ENCODE assay signal across 9 mouse cellular contexts in genomic region chr17:56819694-56820111, GRCm38 (mm10). TPM values are rescaled to one million over a fixed set of nuclear protein-coding genes. Genes with fewer than 3 reads are reported as not detected.
DNase-seq lines count a peak whose midpoint lies in the region; TF ChIP-seq lines count a peak whose summit lies in the region.
"Had no signal": no experiment of that assay in that cellular context is flagged by ENCODE, and none has a peak within 500 bp of the region (broad histone marks: within the 10 kb centered on the region; RNA-seq: fewer than 3 reads in every experiment).

No protein-coding gene starts in this region.

- no peaks in the 10 kb centered on the region for H3K79me2 ChIP-seq in myocyte (ENCODE audit: control insufficient read depth, insufficient read depth)

- H3K27ac ChIP-seq in left cerebral cortex, adult 2 months, result peak overlapping the region; percentile 50

- no peaks in the 10 kb centered on the region for H3K27me3 ChIP-seq in myocyte (ENCODE audit: control insufficient read depth, insufficient read depth, insufficient read length)

- no peak overlapping the region for H3K4me3 ChIP-seq in left cerebral cortex, adult 2 months
- no peak overlapping the region for H3K4me3 ChIP-seq in myocyte

- intact Hi-C loops in left cerebral cortex, adult 2 months (cut with DNase I), result no loop called here
- intact Hi-C loops in left cerebral cortex, postnatal 4 days (cut with DNase I), result loop anchor here (10.0 kb wide), 1 partner anchor 425 kb away; the partner anchor contains the start of genes Gpr108 and Trip10

- no peak for TF ChIP-seq CTCF in left cerebral cortex, adult 2 months (IDR thresholded peaks at IDR 0.05)

- no peak for DNase-seq in left cerebral cortex, adult 2 months (ENCODE audit: extremely low spot score in 1 of 2, low spot score in 2 of 2)
- no peak for DNase-seq in left cerebral cortex, postnatal 4 days
- DNase-seq in brain, adult 2 months (ENCODE audit: low read depth, low spot score), result peak; percentile 63
- DNase-seq in layer of hippocampus, adult 18-20 months (ENCODE audit: low spot score in 2 of 2), result peak; percentile 53 to 62
- DNase-seq in kidney, adult 11 months, result no peak
- no peak for DNase-seq in cerebellum, postnatal 14 days
- no peak for DNase-seq in right cerebral cortex, postnatal 14 days

- H3K4me2 ChIP-seq in myocyte (ENCODE audit: low read depth), result no peak overlapping the region

- no peaks in the 10 kb centered on the region for H3K36me3 ChIP-seq in myocyte (ENCODE audit: control insufficient read depth, insufficient read depth)

- TF ChIP-seq POLR2A in myocyte (IDR thresholded peaks at IDR 0.05; ENCODE audit: insufficient read length, low read depth), result no peak

- no peak overlapping the region for H3ac ChIP-seq in myocyte (ENCODE audit: control insufficient read depth, insufficient read length)

TF ChIP-seq in myocyte, 11 proteins besides CTCF, POLR2A, EP300 and RAD21:
- TF ChIP-seq MYOD1 (IDR thresholded peaks at IDR 0.05; ENCODE audit: control insufficient read depth in 1 of 3, insufficient read length in 2 of 3, low read depth in 2 of 3) (peak in 1 of 3 experiments; percentile 37), MYOG (IDR thresholded peaks at IDR 0.05; ENCODE audit: control insufficient read depth in 1 of 3, insufficient read depth in 1 of 3, insufficient read length in 2 of 3, low read depth in 2 of 3) (peak in 2 of 3 experiments; percentile 34 to 66), TCF3 (IDR thresholded peaks at IDR 0.05; ENCODE audit: insufficient read length, low read depth) (no peak)

RNA-seq across cellular contexts. Expression of gene Rfx2, which starts 11.1 kb away (rescaled TPM):
- 1 to 10 TPM; 2.2 to 3.5 TPM for total RNA-seq in left cerebral cortex, adult 2 months (2021)
- 1 to 10 TPM; 2.4 to 3.4 TPM for total RNA-seq in left cerebral cortex, postnatal 4 days (2021)
- 1 to 10 TPM; 4.8 to 5.7 TPM for total RNA-seq in layer of hippocampus, adult 18-20 months (2021)
- polyA plus RNA-seq in myocyte (2012; fragmentation: generic; extraction: Trizol), result 4.4 TPM

RNA-seq across cellular contexts. Expression of gene Prr22, which starts 49.7 kb away (rescaled TPM):
- total RNA-seq in left cerebral cortex, adult 2 months (2021), result 1 to 10 TPM; 1.3 to 2.6 TPM
- total RNA-seq in left cerebral cortex, postnatal 4 days (2021), result 1 to 10 TPM; 1.2 TPM
- 1 to 10 TPM in 1 of 2 experiments, under 1 TPM in 1; 0.99 to 1.2 TPM for total RNA-seq in layer of hippocampus, adult 18-20 months (2021)
- 0.16 TPM for polyA plus RNA-seq in myocyte (2012; fragmentation: generic; extraction: Trizol)

RNA-seq across cellular contexts. Expression of gene Acsbg2, which starts 54.5 kb away (rescaled TPM):
- not detected for total RNA-seq in left cerebral cortex, adult 2 months (2021)
- total RNA-seq in left cerebral cortex, postnatal 4 days (2021), result not detected
- not detected for total RNA-seq in layer of hippocampus, adult 18-20 months (2021)
- not detected for polyA plus RNA-seq in myocyte (2012; fragmentation: generic; extraction: Trizol)
- total RNA-seq: left cerebral cortex, postnatal 25 days had no signal

RNA-seq across cellular contexts. Expression of gene Dus3l, which starts 55.1 kb away (rescaled TPM):
- 10 to 100 TPM; 69.0 to 73.5 TPM for total RNA-seq in left cerebral cortex, adult 2 months (2021)
- total RNA-seq in left cerebral cortex, postnatal 4 days (2021), result 10 to 100 TPM; 80.0 to 90.4 TPM
- total RNA-seq in layer of hippocampus, adult 18-20 months (2021), result 10 to 100 TPM; 63.4 to 68.8 TPM
- polyA plus RNA-seq in myocyte (2012; fragmentation: generic; extraction: Trizol), result 38.7 TPM

RNA-seq across cellular contexts. Expression of gene 1700061G19Rik, which starts 55.6 kb away (rescaled TPM):
- total RNA-seq in left cerebral cortex, adult 2 months (2021), result not detected
- under 1 TPM; 0.16 to 0.56 TPM for total RNA-seq in left cerebral cortex, postnatal 4 days (2021)
- under 1 TPM in 1 of 2 experiments, not detected in 1; 0.15 TPM for total RNA-seq in layer of hippocampus, adult 18-20 months (2021)
- polyA plus RNA-seq in myocyte (2012; fragmentation: generic; extraction: Trizol), result 0.01 TPM
- total RNA-seq: left cerebral cortex, postnatal 25 days had no signal

Comparison
In these comparisons a context has a peak if more than half of its experiments do, and no peak if none do; other contexts are left out.
1. DNase-seq: peak in brain, adult 2 months (single experiment) and layer of hippocampus, adult 18-20 months (2 of 2); none in left cerebral cortex, adult 2 months (0 of 2), left cerebral cortex, postnatal 4 days (single experiment), kidney, adult 11 months (single experiment), cerebellum, postnatal 14 days (0 of 2) and right cerebral cortex, postnatal 14 days (single experiment).